Mouse (Mus musculus): Measurements from ENCODE around the gene Zfp574. TPM values are rescaled to one million over a fixed set of nuclear protein-coding genes. Genes with fewer than 3 reads are reported as not detected.

The Zfp574 gene
- polyA plus RNA-seq, 1 experiment from 2014 or later, result 15.4 TPM

Small RNA genes lying within 50 kb of the gene (microRNA-seq; reads per million reads assigned to microRNA genes)
- not detected for gene Mir6537

Other genes starting within 250 kb of the Zfp574 start
- gene Gm9844, start 210.4 kb upstream of the Zfp574 start, polyA plus RNA-seq (2015; fragmentation: Nextera tagmentation; extraction: Ambion mirVana), result 7.4 and 8.9 TPM in 2 replicates
- gene Lypd4, start 202.6 kb upstream of the Zfp574 start, polyA plus RNA-seq (2015; fragmentation: Nextera tagmentation; extraction: Ambion mirVana), result not detected in 2 replicates
- not detected in 2 replicates for gene Dmrtc2, start 202.5 kb upstream of the Zfp574 start, polyA plus RNA-seq (2015; fragmentation: Nextera tagmentation; extraction: Ambion mirVana)
- gene Rps19, start 188.2 kb upstream of the Zfp574 start, polyA plus RNA-seq (2015; fragmentation: Nextera tagmentation; extraction: Ambion mirVana), result 1,190 and 1,237 TPM in 2 replicates
- 0.15 and 0.21 TPM in 2 replicates for gene Cd79a, start 175.2 kb upstream of the Zfp574 start, polyA plus RNA-seq (2015; fragmentation: Nextera tagmentation; extraction: Ambion mirVana)
- gene Arhgef1, start 169.7 kb upstream of the Zfp574 start, polyA plus RNA-seq (2015; fragmentation: Nextera tagmentation; extraction: Ambion mirVana), result 59.2 and 92.5 TPM in 2 replicates
- not detected in 2 replicates for gene Gm4881, start 128.1 kb upstream of the Zfp574 start, polyA plus RNA-seq (2015; fragmentation: Nextera tagmentation; extraction: Ambion mirVana)
- gene Rabac1, start 99.8 kb upstream of the Zfp574 start, polyA plus RNA-seq (2015; fragmentation: Nextera tagmentation; extraction: Ambion mirVana), result 211 and 225 TPM in 2 replicates
- gene Atp1a3, start 66.6 kb upstream of the Zfp574 start, polyA plus RNA-seq (2015; fragmentation: Nextera tagmentation; extraction: Ambion mirVana), result 0.54 and 1.9 TPM in 2 replicates
- 2.4 and 4.4 TPM in 2 replicates for gene Grik5, start 221 bp upstream of the Zfp574 start, polyA plus RNA-seq (2015; fragmentation: Nextera tagmentation; extraction: Ambion mirVana)
- 0.49 and 1.9 TPM in 2 replicates for gene Pou2f2, start 107.2 kb downstream of the Zfp574 start, polyA plus RNA-seq (2015; fragmentation: Nextera tagmentation; extraction: Ambion mirVana)
- 6.6 and 9.5 TPM in 2 replicates for gene Dedd2, start 148.0 kb downstream of the Zfp574 start, polyA plus RNA-seq (2015; fragmentation: Nextera tagmentation; extraction: Ambion mirVana)
- 1.7 and 2.9 TPM in 2 replicates for gene Zfp526, start 148.9 kb downstream of the Zfp574 start, polyA plus RNA-seq (2015; fragmentation: Nextera tagmentation; extraction: Ambion mirVana)
- gene Gsk3a, start 165.3 kb downstream of the Zfp574 start, polyA plus RNA-seq (2015; fragmentation: Nextera tagmentation; extraction: Ambion mirVana), result 6.6 and 9.8 TPM in 2 replicates
- 12.1 and 13.2 TPM in 2 replicates for gene Erf, start 178.2 kb downstream of the Zfp574 start, polyA plus RNA-seq (2015; fragmentation: Nextera tagmentation; extraction: Ambion mirVana)
- gene Cic, start 195.1 kb downstream of the Zfp574 start, polyA plus RNA-seq (2015; fragmentation: Nextera tagmentation; extraction: Ambion mirVana), result 22.9 and 27.4 TPM in 2 replicates
- 103 and 119 TPM in 2 replicates for gene Pafah1b3, start 225.4 kb downstream of the Zfp574 start, polyA plus RNA-seq (2015; fragmentation: Nextera tagmentation; extraction: Ambion mirVana)
- 0.10 and 0.15 TPM in 2 replicates for gene Prr19, start 228.8 kb downstream of the Zfp574 start, polyA plus RNA-seq (2015; fragmentation: Nextera tagmentation; extraction: Ambion mirVana)
- 0.05 and 0.27 TPM in 2 replicates for gene Tmem145, start 233.5 kb downstream of the Zfp574 start, polyA plus RNA-seq (2015; fragmentation: Nextera tagmentation; extraction: Ambion mirVana)
- gene Megf8, start 244.6 kb downstream of the Zfp574 start, polyA plus RNA-seq (2015; fragmentation: Nextera tagmentation; extraction: Ambion mirVana), result 6.2 and 9.4 TPM in 2 replicates

Data from heart, embryonic 15.5 days (tissue).